Mouse (Mus musculus): Measurements from ENCODE around the gene E330009J07Rik. TPM values are rescaled to one million over a fixed set of nuclear protein-coding genes. Genes with fewer than 3 reads are reported as not detected.

E330009J07Rik gene
- polyA plus RNA-seq (2014; fragmentation: Nextera tagmentation; extraction: Ambion mirVana) = 12.4 and 14.6 TPM in 2 replicates

- Histone ChIP-seq H3K27ac (replicated peaks; ENCODE audit: low read depth, low read length) (no peak within 1 kb of the TSS; the same call in 1 of the 2 replicates), H3K4me2 (ENCODE audit: low read depth, severe bottlenecking) (peak within 1 kb of the TSS; percentile 81), H3K9ac (ENCODE audit: low read length) (peak within 1 kb of the TSS; percentile 85), H3K4me3 (ENCODE audit: low read depth, low read length) (peak within 1 kb of the TSS; percentile 64), H3K9me3 (ENCODE audit: control insufficient read depth, low read length) (no peaks in the 10 kb centered on the region), H3K4me1 (ENCODE audit: control insufficient read depth, insufficient read depth, low read length) (no peaks in the 10 kb centered on the region), H3K36me3 (ENCODE audit: control insufficient read depth, insufficient read depth, low read length) (no peaks in the 10 kb centered on the region), H3K27me3 (ENCODE audit: control insufficient read depth, insufficient read depth, low read length) (no peaks in the 10 kb centered on the region)
- DNase-seq (ENCODE audit: low spot score) = peak; percentile 86
- WGBS = under 1% methylated on average over 31 of the region's 38 CpGs
- peak; percentile 90 for ATAC-seq (ENCODE audit: insufficient number of reproducible peaks, low FRiP score, low TSS enrichment, low read depth)
These were observed at the start of gene E330009J07Rik for GRCm38 (mm10) chr6:40436047-40436483. Gene E330009J07Rik (minus strand): TSS chr6:40436135.

- Histone ChIP-seq H3K4me2 (ENCODE audit: low read depth, severe bottlenecking) (no peak overlapping the region), H3K27me3 (ENCODE audit: control insufficient read depth, insufficient read depth, low read length) (no peaks in the 10 kb centered on the region), H3K27ac (replicated peaks; ENCODE audit: low read depth, low read length) (no peak overlapping the region), H3K36me3 (ENCODE audit: control insufficient read depth, insufficient read depth, low read length) (peaks cover 18% of the 10 kb centered on the region), H3K4me1 (ENCODE audit: control insufficient read depth, insufficient read depth, low read length) (no peaks in the 10 kb centered on the region), H3K9me3 (ENCODE audit: control insufficient read depth, low read length) (no peaks in the 10 kb centered on the region), H3K9ac (ENCODE audit: low read length) (no peak overlapping the region), H3K4me3 (ENCODE audit: low read depth, low read length) (no peak overlapping the region)
- DNase-seq (ENCODE audit: low spot score) = no peak
- WGBS = 95% methylated on average over 5 of the region's 5 CpGs
- no peak for ATAC-seq (ENCODE audit: insufficient number of reproducible peaks, low FRiP score, low TSS enrichment, low read depth)
These were observed 46.4 kb upstream of the E330009J07Rik start for GRCm38 (mm10) chr6:40482318-40482717.

GRCm38 (mm10) chr6:40479705-40480104 lies 43.8 kb upstream of the E330009J07Rik start:
- no peak for ATAC-seq (ENCODE audit: insufficient number of reproducible peaks, low FRiP score, low TSS enrichment, low read depth)
- no peak for DNase-seq (ENCODE audit: low spot score)

GRCm38 (mm10) chr6:40476132-40476531 lies 40.2 kb upstream of the E330009J07Rik start:
- Histone ChIP-seq H3K4me3 (ENCODE audit: low read depth, low read length) (no peak overlapping the region), H3K9me3 (ENCODE audit: control insufficient read depth, low read length) (no peaks in the 10 kb centered on the region), H3K9ac (ENCODE audit: low read length) (no peak overlapping the region), H3K27ac (replicated peaks; ENCODE audit: low read depth, low read length) (no peak overlapping the region), H3K4me1 (ENCODE audit: control insufficient read depth, insufficient read depth, low read length) (peaks cover 3% of the 10 kb centered on the region; the same call in 1 of the 2 replicates), H3K27me3 (ENCODE audit: control insufficient read depth, insufficient read depth, low read length) (no peaks in the 10 kb centered on the region), H3K36me3 (ENCODE audit: control insufficient read depth, insufficient read depth, low read length) (peaks cover 23% of the 10 kb centered on the region), H3K4me2 (ENCODE audit: low read depth, severe bottlenecking) (no peak overlapping the region)
- ATAC-seq (ENCODE audit: insufficient number of reproducible peaks, low FRiP score, low TSS enrichment, low read depth) = no peak
- DNase-seq (ENCODE audit: low spot score) = no peak
- 89% methylated on average over 4 of the region's 4 CpGs for WGBS

More at GRCm38 (mm10) chr6:40479705-40480104, 43.8 kb upstream of the E330009J07Rik start:
- Histone ChIP-seq H3K9ac (ENCODE audit: low read length) (no peak overlapping the region), H3K4me2 (ENCODE audit: low read depth, severe bottlenecking) (no peak overlapping the region), H3K9me3 (ENCODE audit: control insufficient read depth, low read length) (no peaks in the 10 kb centered on the region), H3K27me3 (ENCODE audit: control insufficient read depth, insufficient read depth, low read length) (no peaks in the 10 kb centered on the region), H3K36me3 (ENCODE audit: control insufficient read depth, insufficient read depth, low read length) (peaks cover 26% of the 10 kb centered on the region), H3K4me1 (ENCODE audit: control insufficient read depth, insufficient read depth, low read length) (no peaks in the 10 kb centered on the region), H3K4me3 (ENCODE audit: low read depth, low read length) (no peak overlapping the region), H3K27ac (replicated peaks; ENCODE audit: low read depth, low read length) (no peak overlapping the region)
- 94% methylated on average over 1 of the region's 1 CpGs for WGBS

GRCm38 (mm10) chr6:40471720-40472010 lies 35.7 kb upstream of the E330009J07Rik start:
- DNase-seq (ENCODE audit: low spot score) (peak; percentile 45), ATAC-seq (ENCODE audit: insufficient number of reproducible peaks, low FRiP score, low TSS enrichment, low read depth) (no peak)
- H3K4me3 ChIP-seq (ENCODE audit: low read depth, low read length) = peak overlapping the region; percentile 81
- WGBS = 0% methylated on average over 7 of the region's 7 CpGs
- peak overlapping the region; percentile 55 for H3K4me2 ChIP-seq (ENCODE audit: low read depth, severe bottlenecking)
- no peaks in the 10 kb centered on the region for H3K27me3 ChIP-seq (ENCODE audit: control insufficient read depth, insufficient read depth, low read length)
- peaks cover 3% of the 10 kb centered on the region; the same call in 1 of the 2 replicates for H3K4me1 ChIP-seq (ENCODE audit: control insufficient read depth, insufficient read depth, low read length)
- H3K9me3 ChIP-seq (ENCODE audit: control insufficient read depth, low read length) = no peaks in the 10 kb centered on the region
- H3K9ac ChIP-seq (ENCODE audit: low read length) = peak overlapping the region; percentile 98
- peak overlapping the region; percentile 93 for H3K27ac ChIP-seq (replicated peaks; ENCODE audit: low read depth, low read length)
- H3K36me3 ChIP-seq (ENCODE audit: control insufficient read depth, insufficient read depth, low read length) = peaks cover 7% of the 10 kb centered on the region

GRCm38 (mm10) chr6:40470916-40471719 lies 35.2 kb upstream of the E330009J07Rik start, which contains the start of gene Ssbp1:
Gene Ssbp1 (plus strand): TSS chr6:40471352.
- peak within 1 kb of the TSS; percentile 93 for H3K27ac ChIP-seq (replicated peaks; ENCODE audit: low read depth, low read length)
- H3K36me3 ChIP-seq (ENCODE audit: control insufficient read depth, insufficient read depth, low read length) = peaks cover 6% of the 10 kb centered on the region
- H3K9me3 ChIP-seq (ENCODE audit: control insufficient read depth, low read length) = no peaks in the 10 kb centered on the region
- DNase-seq (ENCODE audit: low spot score) (peak; percentile 96), ATAC-seq (ENCODE audit: insufficient number of reproducible peaks, low FRiP score, low TSS enrichment, low read depth) (peak; percentile 94)
- peak within 1 kb of the TSS; percentile 98 for H3K9ac ChIP-seq (ENCODE audit: low read length)
- H3K4me2 ChIP-seq (ENCODE audit: low read depth, severe bottlenecking) = peak within 1 kb of the TSS; percentile 64
- peaks cover 3% of the 10 kb centered on the region; the same call in 1 of the 2 replicates for H3K4me1 ChIP-seq (ENCODE audit: control insufficient read depth, insufficient read depth, low read length)
- H3K27me3 ChIP-seq (ENCODE audit: control insufficient read depth, insufficient read depth, low read length) = no peaks in the 10 kb centered on the region
- WGBS = under 1% methylated on average over 54 of the region's 54 CpGs
- peak within 1 kb of the TSS; percentile 81 for H3K4me3 ChIP-seq (ENCODE audit: low read depth, low read length)

- ATAC-seq (ENCODE audit: insufficient number of reproducible peaks, low FRiP score, low TSS enrichment, low read depth) (no peak), DNase-seq (ENCODE audit: low spot score) (no peak)
- no peak overlapping the region for H3K4me3 ChIP-seq (ENCODE audit: low read depth, low read length)
- no peaks in the 10 kb centered on the region for H3K27me3 ChIP-seq (ENCODE audit: control insufficient read depth, insufficient read depth, low read length)
- no peaks in the 10 kb centered on the region for H3K9me3 ChIP-seq (ENCODE audit: control insufficient read depth, low read length)
- H3K9ac ChIP-seq (ENCODE audit: low read length) = no peak overlapping the region
- H3K36me3 ChIP-seq (ENCODE audit: control insufficient read depth, insufficient read depth, low read length) = no peaks in the 10 kb centered on the region
- H3K4me1 ChIP-seq (ENCODE audit: control insufficient read depth, insufficient read depth, low read length) = no peaks in the 10 kb centered on the region
- WGBS = 51% methylated on average over 6 of the region's 6 CpGs
- no peak overlapping the region for H3K4me2 ChIP-seq (ENCODE audit: low read depth, severe bottlenecking)
- H3K27ac ChIP-seq (replicated peaks; ENCODE audit: low read depth, low read length) = no peak overlapping the region
These were observed 29.8 kb upstream of the E330009J07Rik start for GRCm38 (mm10) chr6:40465710-40466109.

- H3K9me3 ChIP-seq (ENCODE audit: control insufficient read depth, low read length) = no peaks in the 10 kb centered on the region
- no peak overlapping the region for H3K4me3 ChIP-seq (ENCODE audit: low read depth, low read length)
- H3K4me2 ChIP-seq (ENCODE audit: low read depth, severe bottlenecking) = no peak overlapping the region
- ATAC-seq (ENCODE audit: insufficient number of reproducible peaks, low FRiP score, low TSS enrichment, low read depth) = no peak
- WGBS = 22% methylated on average over 7 of the region's 7 CpGs
- H3K4me1 ChIP-seq (ENCODE audit: control insufficient read depth, insufficient read depth, low read length) = no peaks in the 10 kb centered on the region
- H3K9ac ChIP-seq (ENCODE audit: low read length) = no peak overlapping the region
- H3K27me3 ChIP-seq (ENCODE audit: control insufficient read depth, insufficient read depth, low read length) = no peaks in the 10 kb centered on the region
- no peak for DNase-seq (ENCODE audit: low spot score)
- no peaks in the 10 kb centered on the region for H3K36me3 ChIP-seq (ENCODE audit: control insufficient read depth, insufficient read depth, low read length)
- no peak overlapping the region for H3K27ac ChIP-seq (replicated peaks; ENCODE audit: low read depth, low read length)
These were observed 18.6 kb upstream of the E330009J07Rik start for GRCm38 (mm10) chr6:40454436-40455041.
